Mouse (Mus musculus): ENCODE measurements around the gene Mapk1ip1l. TPM values are rescaled to one million over a fixed set of nuclear protein-coding genes. Genes with fewer than 3 reads are reported as not detected.
"Not testable (repeated sequence)": the region's sequence is repeated elsewhere in the genome, so short reads cannot be mapped to it uniquely, and the experiment has no call there.

Gene Mapk1ip1l
- polyA plus RNA-seq, 1 experiment from 2014 or later: 60.8 TPM

- ATAC-seq: no peak
- WGBS: 89% methylated on average over 3 of the region's 3 CpGs
- no peak overlapping the region for H3K9ac ChIP-seq (replicated peaks)
- no peak overlapping the region for H3K4me3 ChIP-seq (replicated peaks)
- H3K4me2 ChIP-seq (replicated peaks): no peak overlapping the region
- H3K4me1 ChIP-seq (replicated peaks): no peaks in the 10 kb centered on the region
- peaks cover 41% of the 10 kb centered on the region for H3K36me3 ChIP-seq
- no peaks in the 10 kb centered on the region for H3K9me3 ChIP-seq
- H3K27me3 ChIP-seq: no peaks in the 10 kb centered on the region
- no peak overlapping the region for H3K27ac ChIP-seq
These were observed 9.6 kb downstream of the Mapk1ip1l start for GRCm38 (mm10) chr14:47307669-47308068.

- no peaks in the 10 kb centered on the region for H3K4me1 ChIP-seq (replicated peaks)
- ATAC-seq: no peak
These were observed 11.0 kb downstream of the Mapk1ip1l start for GRCm38 (mm10) chr14:47309061-47309460.

GRCm38 (mm10) chr14:47310342-47311181 is 12.5 kb downstream of the Mapk1ip1l start:
- WGBS: 95% methylated on average over 18 of the region's 18 CpGs
- no peaks in the 10 kb centered on the region for H3K9me3 ChIP-seq
- H3K4me1 ChIP-seq (replicated peaks): no peaks in the 10 kb centered on the region
- no peak overlapping the region for H3K4me3 ChIP-seq (replicated peaks)
- H3K9ac ChIP-seq (replicated peaks): no peak overlapping the region
- H3K27ac ChIP-seq: no peak overlapping the region
- H3K4me2 ChIP-seq (replicated peaks): no peak overlapping the region
- no peak for ATAC-seq
- H3K36me3 ChIP-seq: peaks cover 58% of the 10 kb centered on the region
- no peaks in the 10 kb centered on the region for H3K27me3 ChIP-seq

More at GRCm38 (mm10) chr14:47309061-47309460, 11.0 kb downstream of the Mapk1ip1l start:
- Histone ChIP-seq H3K9me3 (no peaks in the 10 kb centered on the region), H3K4me3 (replicated peaks) (no peak overlapping the region), H3K27ac (no peak overlapping the region), H3K4me2 (replicated peaks) (no peak overlapping the region), H3K27me3 (no peaks in the 10 kb centered on the region), H3K36me3 (peaks cover 51% of the 10 kb centered on the region), H3K9ac (replicated peaks) (no peak overlapping the region)
- 93% methylated on average over 1 of the region's 1 CpGs for WGBS

- ATAC-seq: no peak
- no peak overlapping the region for H3K4me3 ChIP-seq (replicated peaks)
- H3K9ac ChIP-seq (replicated peaks): no peak overlapping the region
- no peaks in the 10 kb centered on the region for H3K9me3 ChIP-seq
- WGBS: 91% methylated on average over 5 of the region's 5 CpGs
- peaks cover 45% of the 10 kb centered on the region for H3K36me3 ChIP-seq
- no peaks in the 10 kb centered on the region for H3K27me3 ChIP-seq
- no peaks in the 10 kb centered on the region for H3K4me1 ChIP-seq (replicated peaks)
- no peak overlapping the region for H3K4me2 ChIP-seq (replicated peaks)
- no peak overlapping the region for H3K27ac ChIP-seq
These were observed 21.3 kb downstream of the Mapk1ip1l start for GRCm38 (mm10) chr14:47319362-47319761.

- H3K36me3 ChIP-seq: peaks cover 39% of the 10 kb centered on the region
- H3K27me3 ChIP-seq; H3K4me3 ChIP-seq (replicated peaks); H3K9ac ChIP-seq (replicated peaks); H3K9me3 ChIP-seq; ATAC-seq; H3K4me2 ChIP-seq (replicated peaks); H3K27ac ChIP-seq; H3K4me1 ChIP-seq (replicated peaks): not testable (repeated sequence)
- WGBS: 95% methylated on average over 7 of the region's 8 CpGs
These were observed 23.5 kb downstream of the Mapk1ip1l start for GRCm38 (mm10) chr14:47321581-47321980.

GRCm38 (mm10) chr14:47325965-47326761 is 28.1 kb downstream of the Mapk1ip1l start:
- no peaks in the 10 kb centered on the region for H3K9me3 ChIP-seq
- no peak overlapping the region for H3K9ac ChIP-seq (replicated peaks)
- H3K27me3 ChIP-seq: no peaks in the 10 kb centered on the region
- H3K4me3 ChIP-seq (replicated peaks): no peak overlapping the region
- H3K4me2 ChIP-seq (replicated peaks): no peak overlapping the region
- no peaks in the 10 kb centered on the region for H3K4me1 ChIP-seq (replicated peaks)
- H3K27ac ChIP-seq: no peak overlapping the region
- 89% methylated on average over 9 of the region's 9 CpGs for WGBS
- no peak for ATAC-seq
- H3K36me3 ChIP-seq: peaks cover 19% of the 10 kb centered on the region

GRCm38 (mm10) chr14:47327347-47327746 is 29.3 kb downstream of the Mapk1ip1l start:
- H3K9me3 ChIP-seq: no peaks in the 10 kb centered on the region
- H3K4me2 ChIP-seq (replicated peaks): no peak overlapping the region
- no peak for ATAC-seq
- peaks cover 16% of the 10 kb centered on the region; the same call in 1 of the 2 replicates for H3K36me3 ChIP-seq
- WGBS: 96% methylated on average over 5 of the region's 5 CpGs
- H3K9ac ChIP-seq (replicated peaks): no peak overlapping the region
- no peak overlapping the region for H3K4me3 ChIP-seq (replicated peaks)
- no peaks in the 10 kb centered on the region for H3K27me3 ChIP-seq
- H3K27ac ChIP-seq: no peak overlapping the region
- H3K4me1 ChIP-seq (replicated peaks): no peaks in the 10 kb centered on the region

GRCm38 (mm10) chr14:47331920-47332319 is 33.9 kb downstream of the Mapk1ip1l start:
- no peaks in the 10 kb centered on the region for H3K9me3 ChIP-seq
- H3K4me2 ChIP-seq (replicated peaks): no peak overlapping the region
- H3K9ac ChIP-seq (replicated peaks): no peak overlapping the region
- H3K4me1 ChIP-seq (replicated peaks): no peaks in the 10 kb centered on the region
- no peak overlapping the region for H3K4me3 ChIP-seq (replicated peaks)
- WGBS: 67% methylated on average over 5 of the region's 5 CpGs
- H3K27me3 ChIP-seq: no peaks in the 10 kb centered on the region
- no peaks in the 10 kb centered on the region for H3K36me3 ChIP-seq
- H3K27ac ChIP-seq: no peak overlapping the region
- ATAC-seq: no peak

GRCm38 (mm10) chr14:47334819-47335218 is 36.8 kb downstream of the Mapk1ip1l start:
- no peak for ATAC-seq
- Histone ChIP-seq H3K36me3 (no peaks in the 10 kb centered on the region), H3K4me3 (replicated peaks) (no peak overlapping the region), H3K9ac (replicated peaks) (no peak overlapping the region), H3K4me1 (replicated peaks) (no peaks in the 10 kb centered on the region), H3K9me3 (no peaks in the 10 kb centered on the region), H3K4me2 (replicated peaks) (no peak overlapping the region), H3K27me3 (no peaks in the 10 kb centered on the region), H3K27ac (no peak overlapping the region)
- 84% methylated on average over 4 of the region's 4 CpGs for WGBS

GRCm38 (mm10) chr14:47335300-47335699 is 37.2 kb downstream of the Mapk1ip1l start:
- no peak overlapping the region for H3K27ac ChIP-seq
- no peaks in the 10 kb centered on the region for H3K27me3 ChIP-seq
- no peak overlapping the region for H3K9ac ChIP-seq (replicated peaks)
- WGBS: 79% methylated on average over 3 of the region's 3 CpGs
- no peak overlapping the region for H3K4me2 ChIP-seq (replicated peaks)
- no peaks in the 10 kb centered on the region for H3K9me3 ChIP-seq
- H3K4me1 ChIP-seq (replicated peaks): no peaks in the 10 kb centered on the region
- no peak overlapping the region for H3K4me3 ChIP-seq (replicated peaks)
- ATAC-seq: no peak
- H3K36me3 ChIP-seq: no peaks in the 10 kb centered on the region

- Histone ChIP-seq H3K9me3 (no peaks in the 10 kb centered on the region), H3K27me3 (no peaks in the 10 kb centered on the region), H3K36me3 (no peaks in the 10 kb centered on the region), H3K4me1 (replicated peaks) (no peaks in the 10 kb centered on the region), H3K4me2 (replicated peaks) (no peak overlapping the region), H3K27ac (no peak overlapping the region), H3K9ac (replicated peaks) (no peak overlapping the region), H3K4me3 (replicated peaks) (no peak overlapping the region)
- ATAC-seq: no peak
- 89% methylated on average over 10 of the region's 10 CpGs for WGBS
These were observed 42.3 kb downstream of the Mapk1ip1l start for GRCm38 (mm10) chr14:47340231-47340925.

Measured in midbrain, embryonic 13.5 days (tissue).